Mouse (Mus musculus) ES-Bruce4 (cell line): ENCODE data around the gene Adcyap1r1.

Source experiments
- CTCF ChIP-seq: IDR thresholded peaks from one replicate; pipeline ENCODE4 v1.8.1; 2011; ENCODE audit warnings: low read depth, low read length
- EP300 ChIP-seq: IDR thresholded peaks from 2 replicates; pipeline ENCODE4 v1.6.1; 2011; ENCODE audit warnings: low read depth, low read length; ENCODE audit not compliant: insufficient read depth
- POLR2A ChIP-seq: IDR thresholded peaks from one replicate; pipeline ENCODE4 v1.8.1; 2011; ENCODE audit warnings: low read length; ENCODE audit not compliant: insufficient read depth

DNA sequence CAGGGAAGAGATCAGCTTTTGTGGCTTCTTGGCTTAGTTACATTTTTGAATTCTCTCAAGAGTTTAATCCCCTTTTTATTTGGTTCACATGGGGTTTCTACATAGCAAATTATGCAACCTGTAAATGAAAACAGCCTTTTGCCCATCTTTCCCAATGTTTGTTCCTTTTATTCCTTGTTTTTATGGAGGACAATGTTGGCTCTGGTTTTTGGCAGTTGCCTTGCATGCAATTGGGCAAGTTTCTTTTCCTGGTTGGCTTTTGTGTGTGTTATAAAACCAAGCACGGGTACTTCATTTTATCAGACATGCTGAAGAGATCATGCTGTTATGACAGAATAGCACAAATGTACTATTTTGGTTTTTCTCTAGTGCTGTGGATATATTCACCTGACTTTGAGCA is 30.7 kb downstream of the Adcyap1r1 start:
- TF ChIP-seq POLR2A (no peak), CTCF (no peak), EP300 (no peak)
